Mouse (Mus musculus) CD4-positive, CD25-positive, alpha-beta regulatory T cell, adult 9 weeks (primary cell): ENCODE measurements around the gene Tff3. TPM values are rescaled to one million over a fixed set of nuclear protein-coding genes. Genes with fewer than 3 reads are reported as not detected.

Experiments
- polyA plus RNA-seq: library from polyadenylated mRNA; unstranded; fragments of 100-300 nt; shearing (Covaris generic); gene quantifications from one replicate; pipeline ENCODE4 v1.2.1, GENCODE M21; 2017

The Tff3 gene
- polyA plus RNA-seq, result not detected

GRCm38 (mm10) chr17:31129452-31129851, at the start of gene Tff3:
TSS of gene Tff3 (minus strand) at chr17:31129646.

GRCm38 (mm10) chr17:31165127-31165526, 35.7 kb upstream of the Tff3 start, which contains the start of gene Tff1:
TSS of gene Tff1 (minus strand) at chr17:31165277.

GRCm38 (mm10) chr17:31144040-31145037, 14.9 kb upstream of the Tff3 start, which contains the start of gene Tff2:
TSS of gene Tff2 (minus strand) at chr17:31144282.

Other genes with a start within 250 kb of the Tff3 start
- 0.20 TPM for gene Glp1r, start 227.8 kb downstream of the Tff3 start, polyA plus RNA-seq
- gene Umodl1, start 175.0 kb downstream of the Tff3 start, polyA plus RNA-seq, result not detected
- 45.5 TPM for gene Abcg1, start 72.0 kb downstream of the Tff3 start, polyA plus RNA-seq
- gene Tff2, start 14.6 kb upstream of the Tff3 start, polyA plus RNA-seq, result not detected
- not detected for gene Tff1, start 35.6 kb upstream of the Tff3 start, polyA plus RNA-seq
- 1.2 TPM for gene Tmprss3, start 69.3 kb upstream of the Tff3 start, polyA plus RNA-seq
- 305 TPM for gene Ubash3a, start 78.2 kb upstream of the Tff3 start, polyA plus RNA-seq
- 0.69 TPM for gene Rsph1, start 147.7 kb upstream of the Tff3 start, polyA plus RNA-seq
- gene Slc37a1, start 157.1 kb upstream of the Tff3 start, polyA plus RNA-seq, result 45.0 TPM